Mouse (Mus musculus): ENCODE results near the gene Ttc1.

- TF ChIP-seq CTCF (IDR thresholded peaks at IDR 0.05; ENCODE audit: low read depth, low read length) (no peak), POLR2A (IDR thresholded peaks at IDR 0.05; ENCODE audit: extremely low read depth, insufficient read depth, low read length) (no peak)
Measured at GRCm38 (mm10) chr11:43773725-43774124, 25.9 kb upstream of the Ttc1 start.
